In the genomic region with DNA sequence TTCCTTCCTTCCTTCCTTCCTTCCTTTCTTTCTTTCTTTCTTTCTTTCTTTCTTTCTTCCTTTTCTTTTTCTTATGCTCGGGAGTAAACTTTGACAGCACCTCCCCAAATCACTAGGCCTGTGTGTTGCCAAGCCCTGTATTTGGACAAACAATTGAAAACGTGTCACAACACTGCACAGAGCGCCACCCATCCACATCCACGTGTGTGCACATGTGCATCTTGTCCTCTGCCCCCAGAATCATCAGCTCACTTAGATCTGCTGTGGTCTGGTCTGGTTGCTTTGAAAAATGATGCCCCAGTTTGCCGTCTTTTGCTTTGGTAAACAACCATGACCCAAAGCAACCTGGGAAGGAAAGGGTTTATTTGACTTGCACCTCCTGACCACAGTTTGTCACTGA, we compare ENCODE assay signal across 24 mouse cellular contexts. TPM values are rescaled to one million over a fixed set of nuclear protein-coding genes. Genes with fewer than 3 reads are reported as not detected.
DNase-seq lines count a peak whose midpoint lies in the region; ATAC-seq lines count a peak whose summit lies in the region.
"Had no signal": no experiment of that assay in that cellular context is flagged by ENCODE, and none has a peak within 500 bp of the region (broad histone marks: within the 10 kb centered on the region; RNA-seq: fewer than 3 reads in every experiment).

No protein-coding gene starts in this region.

- no peaks in the 10 kb centered on the region for H3K36me3 ChIP-seq in kidney, embryonic 16.5 days (ENCODE audit: insufficient read depth, low read length)
- H3K36me3 ChIP-seq: embryonic facial prominence, embryonic 10.5 days; heart, embryonic 10.5 days; midbrain, embryonic 12.5 days; neural tube, embryonic 12.5 days had no signal

- H3K27ac ChIP-seq in kidney, embryonic 16.5 days (ENCODE audit: low read length): peak overlapping the region; percentile 70
- H3K27ac ChIP-seq: embryonic facial prominence, embryonic 10.5 days; heart, embryonic 10.5 days; hindbrain, embryonic 14.5 days; left cerebral cortex, adult 2 months; midbrain, embryonic 12.5 days; neural tube, embryonic 12.5 days had no signal

- ATAC-seq in kidney, embryonic 16.5 days (ENCODE audit: low FRiP score, low TSS enrichment): no peak
- ATAC-seq in frontal cortex, adult (ENCODE audit: low TSS enrichment): no peak
- ATAC-seq: forebrain, embryonic 14.5 days had no signal

- no peak overlapping the region for H3K9ac ChIP-seq in kidney, embryonic 16.5 days (replicated peaks; ENCODE audit: low read length)
- H3K9ac ChIP-seq: hindbrain, embryonic 14.5 days; lung, embryonic 14.5 days; midbrain, embryonic 12.5 days; neural tube, embryonic 12.5 days had no signal

- no peaks in the 10 kb centered on the region for H3K27me3 ChIP-seq in kidney, embryonic 16.5 days (ENCODE audit: insufficient read depth, low read length)

- WGBS in kidney, embryonic 16.5 days: 28% methylated on average over 5 of the region's 5 CpGs

- H3K4me3 ChIP-seq in kidney, embryonic 16.5 days (ENCODE audit: low read length): no peak overlapping the region
- H3K4me3 ChIP-seq: embryonic facial prominence, embryonic 10.5 days; heart, embryonic 10.5 days; left cerebral cortex, adult 2 months; midbrain, embryonic 12.5 days; neural tube, embryonic 12.5 days had no signal

- peak; percentile 82 for DNase-seq in kidney, adult 11 months
- DNase-seq in kidney, postnatal 14 days: no peak
- DNase-seq in urinary bladder, postnatal 14 days (ENCODE audit: low spot score): peak; percentile 43
- no peak for DNase-seq in urinary bladder, postnatal 10 days (ENCODE audit: low spot score)
- no peak for DNase-seq in embryo, embryonic 10.5 days (ENCODE audit: low spot score)
- DNase-seq: cerebellum, adult 8-10 months; gastrocnemius, postnatal 25 days; layer of hippocampus, adult 9-11 months; left cerebral cortex, postnatal 4 days; right cerebral cortex, postnatal 4 days; thymus, postnatal 14 days had no signal

- H3K4me2 ChIP-seq in kidney, embryonic 16.5 days (replicated peaks; ENCODE audit: low read depth, low read length): no peak overlapping the region
- H3K4me2 ChIP-seq: hindbrain, embryonic 14.5 days; liver, embryonic 11.5 days; lung, embryonic 14.5 days; midbrain, embryonic 12.5 days; neural tube, embryonic 12.5 days had no signal

- peaks cover 29% of the 10 kb centered on the region for H3K4me1 ChIP-seq in kidney, embryonic 16.5 days (ENCODE audit: insufficient read depth, low read length)
- H3K4me1 ChIP-seq: heart, embryonic 10.5 days had no signal

- H3K9me3 ChIP-seq in kidney, embryonic 16.5 days (ENCODE audit: low read length): no peaks in the 10 kb centered on the region
- H3K9me3 ChIP-seq: embryonic facial prominence, embryonic 10.5 days; heart, embryonic 10.5 days; midbrain, embryonic 12.5 days; neural tube, embryonic 12.5 days had no signal

RNA-seq across cellular contexts. Expression of a gene that starts 1.0 kb away (rescaled TPM):
- 11.2 and 13.8 TPM in 2 replicates for polyA plus RNA-seq in kidney, embryonic 16.5 days (2015; fragmentation: Nextera tagmentation; extraction: Ambion mirVana)
- polyA plus RNA-seq: C2C12; forebrain, embryonic 14.5 days; heart, postnatal 0 days; hindbrain, embryonic 14.5 days; midbrain, embryonic 12.5 days; neural tube, embryonic 12.5 days had no signal

RNA-seq across cellular contexts. Expression of a gene that starts 27.3 kb away (rescaled TPM):
- 17.0 and 19.3 TPM in 2 replicates for polyA plus RNA-seq in kidney, embryonic 16.5 days (2015; fragmentation: Nextera tagmentation; extraction: Ambion mirVana)

RNA-seq across cellular contexts. Expression of a gene that starts 43.1 kb away (rescaled TPM):
- 0.11 and 0.12 TPM in 2 replicates for polyA plus RNA-seq in kidney, embryonic 16.5 days (2015; fragmentation: Nextera tagmentation; extraction: Ambion mirVana)
- polyA plus RNA-seq: lung, embryonic 14.5 days had no signal

Comparison
In these comparisons a context has a peak if more than half of its experiments do, and no peak if none do; other contexts are left out.
1. DNase-seq: peak in kidney, adult 11 months (single experiment) and urinary bladder, postnatal 14 days (single experiment); none in kidney, postnatal 14 days (single experiment), urinary bladder, postnatal 10 days (single experiment) and embryo, embryonic 10.5 days (single experiment).